Mouse (Mus musculus) forebrain, embryonic 13.5 days (tissue): Measurements from ENCODE around the gene Klf2. TPM values are rescaled to one million over a fixed set of nuclear protein-coding genes. Genes with fewer than 3 reads are reported as not detected.

ENCODE experiments used
- ATAC-seq: fragments of 200-750 bp; cut with Nextera tagmentation; 2 replicates; pipeline ENCODE4 v1.8.0; 2017
- H3K27ac ChIP-seq: fragments of 300-500 bp; sonication (generic); 2 replicates; pipeline ENCODE4 v1.5.1; 2015; ENCODE audit warnings: inconsistent platforms, mild to moderate bottlenecking, moderate library complexity
- H3K27me3 ChIP-seq: fragments of 300-500 bp; sonication (generic); 2 replicates; pipeline ENCODE4 v1.6.1; 2015; ENCODE audit warnings: mild to moderate bottlenecking, inconsistent platforms
- H3K36me3 ChIP-seq: fragments of 300-500 bp; sonication (generic); 2 replicates; pipeline ENCODE4 v1.6.1; 2015; ENCODE audit warnings: mild to moderate bottlenecking, inconsistent platforms; ENCODE audit not compliant: poor library complexity, severe bottlenecking
- H3K4me1 ChIP-seq: fragments of 300-500 bp; sonication (generic); 2 replicates; pipeline ENCODE4 v1.6.1; 2015; ENCODE audit warnings: inconsistent platforms
- H3K4me2 ChIP-seq: fragments of 300-500 bp; sonication (generic); 2 replicates; pipeline ENCODE4 v1.6.1; 2015; ENCODE audit warnings: inconsistent platforms, mild to moderate bottlenecking, moderate library complexity
- H3K4me3 ChIP-seq: fragments of 300-500 bp; sonication (generic); 2 replicates; pipeline ENCODE4 v1.5.1; 2015; ENCODE audit warnings: mild to moderate bottlenecking, inconsistent platforms
- H3K9ac ChIP-seq: fragments of 300-500 bp; sonication (generic); 2 replicates; pipeline ENCODE4 v1.6.1; 2015; ENCODE audit warnings: mild to moderate bottlenecking, inconsistent platforms
- H3K9me3 ChIP-seq: fragments of 300-500 bp; sonication (generic); replicated peaks from 2 replicates; pipeline ENCODE4 v1.6.1; 2016; ENCODE audit warnings: inconsistent platforms
- WGBS: fragments of 180-500 bp; shearing (Covaris S2); methylation state at CpG from one replicate; pipeline ENCODE4 v1.1.7; 2015; 5-methylcytosine and 5-hydroxymethylcytosine counted together
- polyA plus RNA-seq: library from polyadenylated mRNA; unstranded; fragments of >200 nt; fragmentation: Nextera tagmentation; extraction: Ambion mirVana; gene quantifications from 2 replicates; pipeline ENCODE4 v1.2.1, GENCODE M21; 2015

Klf2 gene
- 2.8 and 3.6 TPM in 2 replicates for polyA plus RNA-seq

GRCm38 (mm10) chr8:72318801-72319322 is at the start of gene Klf2:
Klf2 (plus strand) TSS chr8:72319033.
- Histone ChIP-seq H3K36me3 (no peaks in the 10 kb centered on the region), H3K4me2 (peak within 1 kb of the TSS; percentile 89), H3K4me1 (peaks cover 18% of the 10 kb centered on the region), H3K27me3 (peaks cover 55% of the 10 kb centered on the region), H3K4me3 (peak within 1 kb of the TSS; percentile 54), H3K27ac (no peak within 1 kb of the TSS), H3K9ac (peak within 1 kb of the TSS; percentile 45), H3K9me3 (no peaks in the 10 kb centered on the region)
- under 1% methylated on average over 45 of the region's 46 CpGs for whole genome bisulfite sequencing
- peak; percentile 96 for ATAC-seq

GRCm38 (mm10) chr8:72270606-72271005 is 48.2 kb upstream of the Klf2 start:
- Histone ChIP-seq H3K36me3 (no peaks in the 10 kb centered on the region), H3K9ac (no peak overlapping the region), H3K27ac (no peak overlapping the region), H3K4me1 (no peaks in the 10 kb centered on the region), H3K4me3 (no peak overlapping the region), H3K27me3 (no peaks in the 10 kb centered on the region), H3K4me2 (no peak overlapping the region), H3K9me3 (0 out of 2 replicates have a peak, but pooled peaks cover 4% of the 10 kb centered on the region)
- WGBS = 85% methylated on average over 12 of the region's 12 CpGs
- ATAC-seq = no peak

- H3K36me3 ChIP-seq = no peaks in the 10 kb centered on the region
- no peak overlapping the region for H3K4me3 ChIP-seq
- H3K4me1 ChIP-seq = no peaks in the 10 kb centered on the region
- H3K27me3 ChIP-seq = no peaks in the 10 kb centered on the region
- H3K4me2 ChIP-seq = no peak overlapping the region
- H3K9ac ChIP-seq = no peak overlapping the region
- 80% methylated on average over 11 of the region's 11 CpGs for WGBS
- ATAC-seq = no peak
- 0 out of 2 replicates have a peak, but pooled peaks cover 4% of the 10 kb centered on the region for H3K9me3 ChIP-seq
- H3K27ac ChIP-seq = no peak overlapping the region
Observed at GRCm38 (mm10) chr8:72271051-72271660, 47.7 kb upstream of the Klf2 start.

- Histone ChIP-seq H3K4me1 (no peaks in the 10 kb centered on the region), H3K9ac (no peak overlapping the region), H3K9me3 (0 out of 2 replicates have a peak, but pooled peaks cover 2% of the 10 kb centered on the region), H3K27ac (no peak overlapping the region), H3K4me2 (no peak overlapping the region), H3K27me3 (no peaks in the 10 kb centered on the region), H3K4me3 (no peak overlapping the region), H3K36me3 (no peaks in the 10 kb centered on the region)
- no peak for ATAC-seq
- 79% methylated on average over 3 of the region's 3 CpGs for WGBS
Observed at GRCm38 (mm10) chr8:72271691-72272090, 47.1 kb upstream of the Klf2 start.

- ATAC-seq = no peak
- Histone ChIP-seq H3K36me3 (no peaks in the 10 kb centered on the region), H3K4me3 (no peak overlapping the region), H3K27ac (no peak overlapping the region), H3K4me2 (no peak overlapping the region), H3K9me3 (no peaks in the 10 kb centered on the region), H3K27me3 (peaks cover 3% of the 10 kb centered on the region; the same call in 1 of the 2 replicates), H3K4me1 (no peaks in the 10 kb centered on the region), H3K9ac (no peak overlapping the region)
- 8% methylated on average over 3 of the region's 3 CpGs for WGBS
Observed at GRCm38 (mm10) chr8:72272361-72272760, 46.5 kb upstream of the Klf2 start.

- no peaks in the 10 kb centered on the region for H3K9me3 ChIP-seq
- peaks cover 3% of the 10 kb centered on the region; the same call in 1 of the 2 replicates for H3K27me3 ChIP-seq
- H3K36me3 ChIP-seq = no peaks in the 10 kb centered on the region
- no peak overlapping the region for H3K27ac ChIP-seq
- H3K4me3 ChIP-seq = no peak overlapping the region
- 76% methylated on average over 1 of the region's 1 CpGs for WGBS
- H3K9ac ChIP-seq = no peak overlapping the region
- no peak for ATAC-seq
- H3K4me2 ChIP-seq = no peak overlapping the region
- no peaks in the 10 kb centered on the region for H3K4me1 ChIP-seq
Observed at GRCm38 (mm10) chr8:72273111-72273770, 45.6 kb upstream of the Klf2 start.

- no peak overlapping the region for H3K4me3 ChIP-seq
- H3K27me3 ChIP-seq = peaks cover 3% of the 10 kb centered on the region; the same call in 1 of the 2 replicates
- no peak overlapping the region for H3K9ac ChIP-seq
- H3K27ac ChIP-seq = no peak overlapping the region
- H3K9me3 ChIP-seq = no peaks in the 10 kb centered on the region
- ATAC-seq = no peak
- WGBS = 85% methylated on average over 5 of the region's 5 CpGs
- no peaks in the 10 kb centered on the region for H3K36me3 ChIP-seq
- no peaks in the 10 kb centered on the region for H3K4me1 ChIP-seq
- H3K4me2 ChIP-seq = no peak overlapping the region
Observed at GRCm38 (mm10) chr8:72273807-72274206, 45.0 kb upstream of the Klf2 start.

- Histone ChIP-seq H3K36me3 (no peaks in the 10 kb centered on the region), H3K4me3 (no peak overlapping the region), H3K27me3 (peaks cover 3% of the 10 kb centered on the region; the same call in 1 of the 2 replicates), H3K9me3 (no peaks in the 10 kb centered on the region), H3K4me2 (no peak overlapping the region), H3K27ac (no peak overlapping the region), H3K9ac (no peak overlapping the region), H3K4me1 (no peaks in the 10 kb centered on the region)
- WGBS = 81% methylated on average over 3 of the region's 3 CpGs
- ATAC-seq = no peak
Observed at GRCm38 (mm10) chr8:72277244-72277643, 41.6 kb upstream of the Klf2 start.

- no peak overlapping the region for H3K4me3 ChIP-seq
- WGBS = 81% methylated on average over 7 of the region's 7 CpGs
- H3K36me3 ChIP-seq = no peaks in the 10 kb centered on the region
- no peak for ATAC-seq
- H3K4me1 ChIP-seq = no peaks in the 10 kb centered on the region
- H3K27me3 ChIP-seq = peaks cover 3% of the 10 kb centered on the region; the same call in 1 of the 2 replicates
- no peak overlapping the region for H3K4me2 ChIP-seq
- no peak overlapping the region for H3K27ac ChIP-seq
- H3K9ac ChIP-seq = no peak overlapping the region
- no peaks in the 10 kb centered on the region for H3K9me3 ChIP-seq
Observed at GRCm38 (mm10) chr8:72279151-72279550, 39.7 kb upstream of the Klf2 start.

- Histone ChIP-seq H3K36me3 (no peaks in the 10 kb centered on the region), H3K9me3 (no peaks in the 10 kb centered on the region), H3K4me3 (no peak overlapping the region), H3K4me1 (no peaks in the 10 kb centered on the region), H3K27me3 (peaks cover 3% of the 10 kb centered on the region; the same call in 1 of the 2 replicates), H3K4me2 (no peak overlapping the region), H3K9ac (no peak overlapping the region), H3K27ac (no peak overlapping the region)
- WGBS = 38% methylated on average over 3 of the region's 3 CpGs
- no peak for ATAC-seq
Observed at GRCm38 (mm10) chr8:72281634-72282033, 37.2 kb upstream of the Klf2 start.

GRCm38 (mm10) chr8:72285285-72285684 is 33.5 kb upstream of the Klf2 start:
- Histone ChIP-seq H3K4me1 (no peaks in the 10 kb centered on the region), H3K36me3 (no peaks in the 10 kb centered on the region), H3K4me3 (no peak overlapping the region), H3K9ac (no peak overlapping the region), H3K27me3 (no peaks in the 10 kb centered on the region), H3K9me3 (no peaks in the 10 kb centered on the region), H3K4me2 (no peak overlapping the region), H3K27ac (no peak overlapping the region)
- WGBS = 71% methylated on average over 4 of the region's 4 CpGs
- no peak for ATAC-seq

- H3K4me1 ChIP-seq = no peaks in the 10 kb centered on the region
- H3K4me3 ChIP-seq = no peak overlapping the region
- H3K4me2 ChIP-seq = no peak overlapping the region
- H3K9ac ChIP-seq = no peak overlapping the region
- no peaks in the 10 kb centered on the region for H3K27me3 ChIP-seq
- H3K9me3 ChIP-seq = no peaks in the 10 kb centered on the region
- ATAC-seq = no peak
- H3K36me3 ChIP-seq = no peaks in the 10 kb centered on the region
- H3K27ac ChIP-seq = no peak overlapping the region
Observed at GRCm38 (mm10) chr8:72289051-72289450, 29.8 kb upstream of the Klf2 start.
